Mouse (Mus musculus) liver, embryonic 14.5 days (tissue): ENCODE measurements around the gene Tlnrd1.

ENCODE experiments used
- CTCF ChIP-seq: IDR thresholded peaks from 2 replicates; pipeline ENCODE4 v1.5.1; 2016; ENCODE audit warnings: antibody characterized with exemption, low read depth, control low read depth
- EP300 ChIP-seq: IDR thresholded peaks from 2 replicates; pipeline ENCODE4 v1.6.1; 2016; ENCODE audit warnings: antibody characterized with exemption, low read depth

DNA sequence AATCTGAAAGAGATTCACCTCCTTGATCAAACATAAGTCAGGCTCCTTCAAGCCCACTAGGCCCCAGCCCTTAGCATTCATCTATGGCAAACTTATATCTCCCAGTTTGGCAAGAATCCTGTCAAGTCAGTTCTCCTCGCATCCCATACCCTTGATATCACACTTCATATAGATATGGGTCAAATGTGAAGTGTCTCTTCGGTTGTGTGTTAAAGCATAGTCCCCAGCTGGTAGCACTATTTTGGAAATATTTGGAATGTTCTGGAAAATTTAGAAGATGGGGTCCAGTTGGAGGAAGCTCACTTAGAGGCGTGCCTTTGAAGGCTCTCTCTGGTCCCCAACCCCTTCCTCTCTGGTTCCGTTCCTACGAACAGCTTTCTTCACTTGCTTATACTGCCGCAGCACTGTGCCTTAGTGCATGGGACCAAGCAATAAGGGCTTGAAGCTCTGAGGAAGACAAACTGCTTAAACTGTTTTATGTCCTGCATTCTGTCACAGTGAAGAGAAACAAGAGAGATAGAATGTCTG lies 29.4 kb upstream of the Tlnrd1 start:
- TF ChIP-seq EP300 (no peak), CTCF (no peak)
